Mouse (Mus musculus): ENCODE measurements around the gene 2010300C02Rik. TPM values are rescaled to one million over a fixed set of nuclear protein-coding genes. Genes with fewer than 3 reads are reported as not detected.

2010300C02Rik gene
- polyA plus RNA-seq, 1 experiment from 2014 or later, result 1.6 TPM

Other genes with a start within 250 kb of the 2010300C02Rik start
- 6.7 and 8.0 TPM in 2 replicates for gene Mgat4a, start 179.1 kb downstream of the 2010300C02Rik start, polyA plus RNA-seq (2015; fragmentation: Nextera tagmentation; extraction: Ambion mirVana)
- gene Tsga10, start 146.3 kb upstream of the 2010300C02Rik start, polyA plus RNA-seq (2015; fragmentation: Nextera tagmentation; extraction: Ambion mirVana), result 21.5 and 22.3 TPM in 2 replicates
- 6.5 and 7.6 TPM in 2 replicates for gene Lipt1, start 151.7 kb upstream of the 2010300C02Rik start, polyA plus RNA-seq (2015; fragmentation: Nextera tagmentation; extraction: Ambion mirVana)
- gene Mitd1, start 170.3 kb upstream of the 2010300C02Rik start, polyA plus RNA-seq (2015; fragmentation: Nextera tagmentation; extraction: Ambion mirVana), result 18.3 and 19.3 TPM in 2 replicates
- 247 and 255 TPM in 2 replicates for gene Mrpl30, start 170.4 kb upstream of the 2010300C02Rik start, polyA plus RNA-seq (2015; fragmentation: Nextera tagmentation; extraction: Ambion mirVana)
- gene Lyg2, start 196.4 kb upstream of the 2010300C02Rik start, polyA plus RNA-seq (2015; fragmentation: Nextera tagmentation; extraction: Ambion mirVana), result not detected in 2 replicates
- gene Lyg1, start 237.7 kb upstream of the 2010300C02Rik start, polyA plus RNA-seq (2015; fragmentation: Nextera tagmentation; extraction: Ambion mirVana), result not detected in 2 replicates

All from hindbrain, embryonic 13.5 days (tissue).